Mouse (Mus musculus) kidney, adult 2 months (tissue): Measurements from ENCODE around the gene Hdac7. TPM values are rescaled to one million over a fixed set of nuclear protein-coding genes. Genes with fewer than 3 reads are reported as not detected.

Source experiments
- DNase-seq: peaks from one replicate; pipeline ENCODE4 v3.0.0; 2021
- H3K27ac ChIP-seq: fragments of 200-500 bp; 2 replicates; pipeline ENCODE4 v1.5.1; 2012; ENCODE audit warnings: low read depth, low read length, control low read depth, inconsistent platforms; ENCODE audit not compliant: insufficient read depth
- H3K27me3 ChIP-seq: fragments of 200-500 bp; replicated peaks from 2 replicates; pipeline ENCODE4 v1.6.1; 2012; ENCODE audit warnings: mild to moderate bottlenecking, moderate library complexity, low read length, inconsistent platforms; ENCODE audit not compliant: control insufficient read depth, insufficient read depth
- H3K36me3 ChIP-seq: fragments of 200-500 bp; 2 replicates; pipeline ENCODE4 v1.6.1; 2012; ENCODE audit warnings: mild to moderate bottlenecking, moderate library complexity, low read length, inconsistent platforms; ENCODE audit not compliant: control insufficient read depth, insufficient read depth
- H3K4me1 ChIP-seq: fragments of 200-500 bp; 2 replicates; pipeline ENCODE4 v1.6.1; 2011; ENCODE audit warnings: low read length; ENCODE audit not compliant: control insufficient read depth, insufficient read depth
- H3K4me3 ChIP-seq: fragments of 200-500 bp; 2 replicates; pipeline ENCODE4 v1.5.1; 2011; ENCODE audit warnings: mild to moderate bottlenecking, low read depth, low read length, control low read depth; ENCODE audit not compliant: insufficient read depth
- CTCF ChIP-seq: fragments of 200-500 bp; conservative IDR thresholded peaks from 2 replicates; pipeline ENCODE4 v1.5.1; 2011; ENCODE audit warnings: low read depth, mild to moderate bottlenecking, control low read depth, low read length, moderate library complexity, mixed read lengths; ENCODE audit not compliant: insufficient read depth, insufficient read length
- POLR2A ChIP-seq: fragments of 200-500 bp; IDR thresholded peaks from one replicate; pipeline ENCODE4 v1.6.1; 2011; ENCODE audit warnings: low read depth, low read length, control low read depth
- WGBS: fragments of 180-500 bp; shearing (Covaris S2); methylation state at CpG from one replicate; pipeline ENCODE4 v1.1.7; 2018; 5-methylcytosine and 5-hydroxymethylcytosine counted together
- polyA plus RNA-seq: library from polyadenylated mRNA; depleted of rRNA; stranded (reverse); fragments of >200 nt; gene quantifications from 2 replicates; pipeline ENCODE4 v1.2.3, GENCODE M21; 2012

The Hdac7 gene
- polyA plus RNA-seq, 1 experiment: 41.6 TPM

DNA sequence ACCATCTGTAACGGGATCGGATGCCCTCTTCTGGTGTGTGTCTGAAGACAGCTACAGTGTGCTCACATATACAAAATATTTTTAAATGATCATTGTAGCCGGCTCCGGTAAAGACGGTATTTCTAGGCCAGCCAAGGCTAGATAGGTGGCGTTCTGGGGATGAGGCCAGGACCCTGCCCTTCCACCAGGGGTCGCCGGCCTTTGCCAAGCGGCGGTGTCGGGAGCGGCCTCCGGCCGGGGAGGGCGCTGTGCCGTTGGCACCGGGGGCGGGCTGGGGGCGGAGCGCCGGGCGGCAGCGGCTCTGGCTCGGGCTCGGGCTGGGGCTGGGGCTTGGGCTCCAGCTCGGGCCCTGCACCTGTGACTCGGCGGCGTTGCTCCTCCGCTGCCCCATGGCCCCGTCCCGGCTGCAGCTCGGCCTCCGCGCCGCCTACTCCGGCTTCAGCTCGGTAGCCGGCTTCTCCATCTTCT is 60.2 kb downstream of the Hdac7 start:
- TF ChIP-seq CTCF (peak; percentile 85), POLR2A (peak; percentile 41)
- WGBS: 4% methylated on average over 37 of the region's 39 CpGs
- Histone ChIP-seq H3K4me3 (peak overlapping the region; percentile 94), H3K4me1 (peaks cover 47% of the 10 kb centered on the region), H3K27ac (peak overlapping the region; percentile 76), H3K36me3 (no peaks in the 10 kb centered on the region), H3K27me3 (no peaks in the 10 kb centered on the region)
- DNase-seq: peak; percentile 92

DNA sequence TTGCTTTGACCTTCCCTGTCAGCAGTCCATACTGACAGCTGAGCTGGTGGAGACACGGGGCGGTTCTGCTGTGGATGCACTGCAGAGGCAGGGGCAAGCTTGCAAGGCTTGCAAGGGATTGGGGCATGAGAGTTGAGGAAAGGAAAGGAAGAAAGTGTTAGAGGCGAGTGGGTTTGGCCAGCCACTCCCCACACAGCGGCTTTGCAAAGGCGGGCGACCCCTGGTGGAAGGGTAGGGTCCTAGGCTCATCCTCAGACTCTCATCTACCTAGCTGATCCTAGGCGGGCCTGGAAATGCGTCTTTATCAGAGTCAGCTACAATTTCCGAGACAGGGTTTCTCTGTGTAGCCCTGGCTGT is 61.6 kb downstream of the Hdac7 start:
- Histone ChIP-seq H3K27ac (peak overlapping the region; percentile 27), H3K4me3 (no peak overlapping the region), H3K4me1 (peaks cover 49% of the 10 kb centered on the region), H3K27me3 (no peaks in the 10 kb centered on the region), H3K36me3 (no peaks in the 10 kb centered on the region)
- TF ChIP-seq CTCF: peak; percentile 73
- TF ChIP-seq POLR2A: no peak
- 11% methylated on average over 9 of the region's 9 CpGs for WGBS
- DNase-seq: peak; percentile 84

DNA sequence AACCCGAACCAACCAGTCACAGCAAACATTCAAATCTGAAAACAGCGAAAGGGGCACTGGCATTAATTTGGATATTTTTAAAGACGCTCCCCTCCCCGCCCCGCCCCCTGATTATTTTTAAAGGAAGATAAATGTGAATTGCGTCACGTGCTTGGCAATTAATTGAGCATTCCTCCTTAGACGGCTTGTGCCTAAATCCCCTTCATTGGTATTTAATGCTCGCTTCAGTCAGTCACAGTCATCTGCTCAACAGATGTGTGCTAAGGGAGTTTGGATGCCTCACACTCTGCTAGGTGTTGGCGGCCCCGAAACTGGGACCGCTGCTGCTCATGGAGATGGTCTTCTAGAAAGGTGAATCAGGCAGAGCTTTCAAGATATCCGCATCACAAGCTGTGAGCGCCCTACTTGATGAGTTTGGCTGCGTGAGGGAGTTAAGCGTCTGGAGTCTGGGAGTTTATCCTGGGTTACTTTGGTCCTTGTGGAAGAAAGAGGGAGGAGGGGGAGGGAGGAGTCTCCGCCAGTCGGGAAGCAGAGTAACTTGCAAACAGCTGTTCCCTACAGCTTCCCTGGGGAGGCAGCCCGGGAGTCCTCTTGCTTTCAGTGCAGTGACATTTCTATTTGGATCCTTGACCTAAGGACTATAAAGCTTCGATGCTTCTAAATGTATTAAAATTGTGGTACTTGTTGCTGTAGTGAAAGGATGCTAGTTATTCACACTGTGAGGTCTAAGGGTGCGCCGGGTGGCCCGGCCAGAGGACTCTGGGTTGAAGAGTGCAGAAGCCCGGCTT is 62.1 kb downstream of the Hdac7 start:
- WGBS: 40% methylated on average over 24 of the region's 24 CpGs
- H3K27ac ChIP-seq: peak overlapping the region; percentile 27; the same call in 1 of the 2 replicates

DNA sequence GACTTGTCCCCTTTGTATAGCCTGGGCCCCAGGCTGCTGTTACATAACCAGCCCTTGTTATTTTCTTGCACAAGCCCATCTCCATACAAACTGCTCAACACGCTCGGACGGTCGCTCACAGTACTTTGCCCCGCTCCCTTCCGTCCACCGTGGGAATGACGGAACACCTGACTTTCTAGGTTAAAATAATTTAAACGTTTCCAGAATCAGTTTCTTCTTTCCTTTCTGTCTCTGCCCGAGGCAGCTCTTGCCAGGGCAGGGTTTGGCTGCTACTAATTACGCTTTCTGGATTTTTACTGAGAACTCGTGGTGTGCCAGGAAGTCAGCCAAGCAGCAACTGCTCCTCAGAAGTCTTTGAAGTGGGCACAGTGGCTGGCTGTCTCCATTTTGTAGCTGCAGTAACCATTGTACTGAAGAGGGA is 63.7 kb downstream of the Hdac7 start:
- Histone ChIP-seq H3K4me1 (peaks cover 48% of the 10 kb centered on the region), H3K27ac (peak overlapping the region; percentile 86)
- peak; percentile 92 for DNase-seq

More for the DNA sequence above, 62.1 kb downstream of the Hdac7 start:
- TF ChIP-seq POLR2A (no peak), CTCF (no peak)
- peak; percentile 80 for DNase-seq
- no peak overlapping the region for H3K4me3 ChIP-seq
- peaks cover 51% of the 10 kb centered on the region for H3K4me1 ChIP-seq
- H3K36me3 ChIP-seq: no peaks in the 10 kb centered on the region
- no peaks in the 10 kb centered on the region for H3K27me3 ChIP-seq

DNA sequence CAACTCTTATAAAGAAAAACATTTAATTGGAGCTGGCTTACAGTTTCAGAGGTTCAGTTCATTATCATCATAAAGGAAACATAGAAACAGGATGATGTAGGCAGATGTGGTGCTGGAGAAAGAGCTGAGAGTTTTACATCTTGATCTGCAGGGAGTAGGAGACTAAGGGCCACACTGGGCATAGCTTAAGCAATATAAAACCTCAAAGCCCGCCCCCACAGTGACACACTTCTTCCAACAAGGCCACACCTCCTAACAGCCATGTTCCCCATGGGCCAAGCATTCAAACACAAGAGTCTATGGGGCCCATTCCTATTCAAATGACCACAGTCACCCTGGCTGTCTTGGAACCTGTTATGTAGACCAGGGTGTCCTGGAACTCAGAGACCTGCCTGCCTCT is 64.7 kb downstream of the Hdac7 start:
- TF ChIP-seq CTCF (no peak), POLR2A (no peak)

More for the DNA sequence above, 63.7 kb downstream of the Hdac7 start:
- 25% methylated on average over 12 of the region's 12 CpGs for WGBS
- TF ChIP-seq CTCF: no peak
- TF ChIP-seq POLR2A: no peak
- no peak overlapping the region for H3K4me3 ChIP-seq
- H3K36me3 ChIP-seq: no peaks in the 10 kb centered on the region
- no peaks in the 10 kb centered on the region for H3K27me3 ChIP-seq

DNA sequence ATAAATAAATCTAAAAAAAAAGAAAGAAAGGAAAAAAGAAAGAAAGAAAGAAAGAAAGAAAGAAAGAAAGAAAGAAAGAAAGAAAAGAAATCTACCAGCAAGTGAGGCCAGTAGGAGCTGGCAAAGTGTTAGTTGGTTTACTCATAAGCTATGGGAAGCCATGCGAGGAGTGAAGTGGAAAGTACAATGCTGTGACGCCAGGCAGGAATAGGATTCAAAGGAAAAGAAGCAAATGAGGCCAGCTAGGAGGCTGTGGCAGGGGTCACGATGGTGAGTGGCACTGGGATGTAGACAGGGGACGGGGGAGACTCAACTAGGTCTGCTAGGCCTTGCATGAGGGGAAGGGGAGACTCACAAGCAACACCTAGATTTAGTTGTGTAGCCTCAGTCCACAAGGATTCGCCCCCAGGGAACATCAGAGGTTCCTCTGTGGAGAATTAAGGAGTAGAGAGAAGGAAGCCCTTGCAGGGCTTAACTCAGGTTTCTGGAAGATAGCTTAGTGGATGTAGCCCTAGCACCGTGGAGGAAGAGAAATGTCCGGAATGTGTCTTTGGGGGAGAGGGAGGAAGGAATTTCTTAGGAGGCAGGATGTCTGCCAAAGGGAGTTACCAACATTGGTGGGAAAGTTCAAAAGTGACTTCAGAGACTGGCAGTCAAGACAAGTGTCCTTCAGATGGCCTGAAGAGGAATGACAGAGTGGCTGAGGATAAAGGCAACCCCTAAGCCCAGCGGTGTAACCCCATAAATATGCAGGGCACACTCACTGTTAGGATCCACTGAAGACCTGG is 65.8 kb downstream of the Hdac7 start, which contains the start of gene Slc48a1:
Slc48a1 (plus strand) TSS at position 210 of the 788 bp plus-strand sequence.
- H3K27ac ChIP-seq: peak within 1 kb of the TSS; percentile 99

More for the DNA sequence above, 64.7 kb downstream of the Hdac7 start:
- H3K4me3 ChIP-seq: no peak overlapping the region
- DNase-seq: peak; percentile 8
- H3K27ac ChIP-seq: peak overlapping the region; percentile 86
- H3K4me1 ChIP-seq: peaks cover 45% of the 10 kb centered on the region
- H3K27me3 ChIP-seq: no peaks in the 10 kb centered on the region
- H3K36me3 ChIP-seq: no peaks in the 10 kb centered on the region
- WGBS: 100% methylated on average over 1 of the region's 1 CpGs

More for the DNA sequence above, 65.8 kb downstream of the Hdac7 start, which contains the start of gene Slc48a1:
- H3K4me3 ChIP-seq: no peak within 1 kb of the TSS
- H3K27me3 ChIP-seq: no peaks in the 10 kb centered on the region
- 29% methylated on average over 8 of the region's 8 CpGs for WGBS
- TF ChIP-seq CTCF (no peak), POLR2A (no peak)
- peak; percentile 85 for DNase-seq
- H3K36me3 ChIP-seq: no peaks in the 10 kb centered on the region
- H3K4me1 ChIP-seq: peaks cover 54% of the 10 kb centered on the region
